Mouse (Mus musculus): ENCODE results near the gene B3gnt2. TPM values are rescaled to one million over a fixed set of nuclear protein-coding genes. Genes with fewer than 3 reads are reported as not detected.

The B3gnt2 gene
- total RNA-seq, 1 experiment, result 25.7 TPM

DNA sequence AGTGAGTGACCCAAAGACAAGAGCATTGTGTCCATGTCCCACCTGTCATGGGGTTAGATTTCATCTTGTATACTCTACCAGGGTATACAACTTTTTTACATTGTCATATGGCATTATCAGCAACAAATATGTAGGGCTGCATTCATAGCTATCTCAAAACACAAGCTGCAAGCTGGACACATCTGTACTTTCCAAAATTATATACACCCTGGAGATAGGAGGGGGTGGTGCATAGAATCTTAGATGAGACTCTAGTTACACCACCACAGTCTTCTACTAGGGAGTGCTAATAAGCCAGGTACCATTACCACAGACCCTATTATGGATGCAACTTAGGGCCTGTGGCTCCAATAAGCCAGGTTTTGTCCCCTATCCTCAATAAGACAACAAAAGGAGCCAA lies 52.7 kb downstream of the B3gnt2 start:
- DNase-seq (ENCODE audit: low read depth, low spot score), result no peak
- Histone ChIP-seq H3K9ac (ENCODE audit: insufficient read depth, low read depth, low read length, poor library complexity, severe bottlenecking) (no peak overlapping the region), H3K36me3 (ENCODE audit: control insufficient read depth, insufficient read depth, low read length, poor library complexity, severe bottlenecking) (no peaks in the 10 kb centered on the region), H3K4me3 (ENCODE audit: insufficient read depth in 1 of 2, low read depth in 1 of 2, low read length in 2 of 2, poor library complexity in 1 of 2, severe bottlenecking in 1 of 2) (no peak overlapping the region), H3K27ac (ENCODE audit: insufficient read depth, low read depth, low read length, poor library complexity, severe bottlenecking) (no peak overlapping the region), H3K4me1 (ENCODE audit: control insufficient read depth in 2 of 2, insufficient read depth in 2 of 2, low read length in 2 of 2, poor library complexity in 1 of 2) (no peaks in the 10 kb centered on the region), H3K9me3 (ENCODE audit: control insufficient read depth, insufficient read depth, low read depth, low read length) (no peaks in the 10 kb centered on the region)
- TF ChIP-seq MAFK (IDR thresholded peaks at IDR 0.05; ENCODE audit: insufficient read depth, low read depth, low read length) (no peak), ZC3H11A (IDR thresholded peaks at IDR 0.05; ENCODE audit: borderline replicate concordance, low read depth, low read length) (no peak), CHD2 (IDR thresholded peaks at IDR 0.05; ENCODE audit: low read depth, low read length) (no peak), ZNF384 (IDR thresholded peaks at IDR 0.05; ENCODE audit: low read depth, low read length) (no peak), HCFC1 (IDR thresholded peaks at IDR 0.05; ENCODE audit: borderline replicate concordance, insufficient read depth, low read length) (no peak)
- in situ Hi-C loops (cut with MboI; ENCODE audit: low sequenced_read_pairs in 2 of 2, unreplicated experiment in 2 of 2), result no loop called here

- in situ Hi-C loops (cut with MboI; ENCODE audit: low sequenced_read_pairs in 2 of 2, unreplicated experiment in 2 of 2), result no loop called here
Measured at GRCm38 (mm10) chr11:22805171-22805570, 55.6 kb downstream of the B3gnt2 start.

GRCm38 (mm10) chr11:22799987-22800424 lies 60.8 kb downstream of the B3gnt2 start:
- Histone ChIP-seq H3K9me3 (ENCODE audit: control insufficient read depth, insufficient read depth, low read depth, low read length) (no peaks in the 10 kb centered on the region), H3K4me3 (ENCODE audit: insufficient read depth in 1 of 2, low read depth in 1 of 2, low read length in 2 of 2, poor library complexity in 1 of 2, severe bottlenecking in 1 of 2) (peak overlapping the region; percentile 30 to 45), H3K27ac (ENCODE audit: insufficient read depth, low read depth, low read length, poor library complexity, severe bottlenecking) (peak overlapping the region; percentile 96), H3K9ac (ENCODE audit: insufficient read depth, low read depth, low read length, poor library complexity, severe bottlenecking) (peak overlapping the region; percentile 73), H3K36me3 (ENCODE audit: control insufficient read depth, insufficient read depth, low read length, poor library complexity, severe bottlenecking) (no peaks in the 10 kb centered on the region), H3K4me1 (ENCODE audit: control insufficient read depth in 2 of 2, insufficient read depth in 2 of 2, low read length in 2 of 2, poor library complexity in 1 of 2) (peaks cover 6 to 14% of the 10 kb centered on the region in 2 experiments)
- DNase-seq (ENCODE audit: low read depth, low spot score), result peak; percentile 87
- TF ChIP-seq HCFC1 (IDR thresholded peaks at IDR 0.05; ENCODE audit: borderline replicate concordance, insufficient read depth, low read length), result 0 out of 2 replicates have a peak, but pooled peaks have one; percentile 15
- TF ChIP-seq ZC3H11A (IDR thresholded peaks at IDR 0.05; ENCODE audit: borderline replicate concordance, low read depth, low read length), result no peak
- in situ Hi-C loops (cut with MboI; ENCODE audit: low sequenced_read_pairs in 2 of 2, unreplicated experiment in 2 of 2), result no loop called here

More at GRCm38 (mm10) chr11:22805171-22805570, 55.6 kb downstream of the B3gnt2 start:
- Histone ChIP-seq H3K4me1 (ENCODE audit: control insufficient read depth in 2 of 2, insufficient read depth in 2 of 2, low read length in 2 of 2, poor library complexity in 1 of 2) (peaks cover 0 to 2% of the 10 kb centered on the region in 2 experiments; a peak in 1 of 4 replicates), H3K9ac (ENCODE audit: insufficient read depth, low read depth, low read length, poor library complexity, severe bottlenecking) (no peak overlapping the region), H3K27ac (ENCODE audit: insufficient read depth, low read depth, low read length, poor library complexity, severe bottlenecking) (no peak overlapping the region), H3K36me3 (ENCODE audit: control insufficient read depth, insufficient read depth, low read length, poor library complexity, severe bottlenecking) (no peaks in the 10 kb centered on the region), H3K4me3 (ENCODE audit: insufficient read depth in 1 of 2, low read depth in 1 of 2, low read length in 2 of 2, poor library complexity in 1 of 2, severe bottlenecking in 1 of 2) (no peak overlapping the region), H3K9me3 (ENCODE audit: control insufficient read depth, insufficient read depth, low read depth, low read length) (no peaks in the 10 kb centered on the region)
- TF ChIP-seq CHD2 (IDR thresholded peaks at IDR 0.05; ENCODE audit: low read depth, low read length) (no peak), MAFK (IDR thresholded peaks at IDR 0.05; ENCODE audit: insufficient read depth, low read depth, low read length) (no peak), ZC3H11A (IDR thresholded peaks at IDR 0.05; ENCODE audit: borderline replicate concordance, low read depth, low read length) (no peak), HCFC1 (IDR thresholded peaks at IDR 0.05; ENCODE audit: borderline replicate concordance, insufficient read depth, low read length) (no peak), ZNF384 (IDR thresholded peaks at IDR 0.05; ENCODE audit: low read depth, low read length) (no peak)
- DNase-seq (ENCODE audit: low read depth, low spot score), result no peak

GRCm38 (mm10) chr11:22798916-22799315 lies 61.8 kb downstream of the B3gnt2 start:
- Histone ChIP-seq H3K9me3 (ENCODE audit: control insufficient read depth, insufficient read depth, low read depth, low read length) (no peaks in the 10 kb centered on the region), H3K36me3 (ENCODE audit: control insufficient read depth, insufficient read depth, low read length, poor library complexity, severe bottlenecking) (no peaks in the 10 kb centered on the region), H3K4me3 (ENCODE audit: insufficient read depth in 1 of 2, low read depth in 1 of 2, low read length in 2 of 2, poor library complexity in 1 of 2, severe bottlenecking in 1 of 2) (no peak overlapping the region), H3K27ac (ENCODE audit: insufficient read depth, low read depth, low read length, poor library complexity, severe bottlenecking) (peak overlapping the region; percentile 96; the same call in 1 of the 2 replicates), H3K4me1 (ENCODE audit: control insufficient read depth in 2 of 2, insufficient read depth in 2 of 2, low read length in 2 of 2, poor library complexity in 1 of 2) (peaks cover 6 to 15% of the 10 kb centered on the region in 2 experiments), H3K9ac (ENCODE audit: insufficient read depth, low read depth, low read length, poor library complexity, severe bottlenecking) (no peak overlapping the region)
- TF ChIP-seq MAFK (IDR thresholded peaks at IDR 0.05; ENCODE audit: insufficient read depth, low read depth, low read length) (no peak), HCFC1 (IDR thresholded peaks at IDR 0.05; ENCODE audit: borderline replicate concordance, insufficient read depth, low read length) (no peak), ZNF384 (IDR thresholded peaks at IDR 0.05; ENCODE audit: low read depth, low read length) (no peak), CHD2 (IDR thresholded peaks at IDR 0.05; ENCODE audit: low read depth, low read length) (no peak), ZC3H11A (IDR thresholded peaks at IDR 0.05; ENCODE audit: borderline replicate concordance, low read depth, low read length) (no peak)
- DNase-seq (ENCODE audit: low read depth, low spot score), result no peak
- in situ Hi-C loops (cut with MboI; ENCODE audit: low sequenced_read_pairs in 2 of 2, unreplicated experiment in 2 of 2), result no loop called here

- Histone ChIP-seq H3K27ac (ENCODE audit: insufficient read depth, low read depth, low read length, poor library complexity, severe bottlenecking) (no peak overlapping the region), H3K4me1 (ENCODE audit: control insufficient read depth in 2 of 2, insufficient read depth in 2 of 2, low read length in 2 of 2, poor library complexity in 1 of 2) (peaks cover 12 to 25% of the 10 kb centered on the region in 2 experiments), H3K9ac (ENCODE audit: insufficient read depth, low read depth, low read length, poor library complexity, severe bottlenecking) (no peak overlapping the region), H3K36me3 (ENCODE audit: control insufficient read depth, insufficient read depth, low read length, poor library complexity, severe bottlenecking) (no peaks in the 10 kb centered on the region), H3K9me3 (ENCODE audit: control insufficient read depth, insufficient read depth, low read depth, low read length) (no peaks in the 10 kb centered on the region), H3K4me3 (ENCODE audit: insufficient read depth in 1 of 2, low read depth in 1 of 2, low read length in 2 of 2, poor library complexity in 1 of 2, severe bottlenecking in 1 of 2) (no peak overlapping the region)
- no peak for TF ChIP-seq ZNF384 (IDR thresholded peaks at IDR 0.05; ENCODE audit: low read depth, low read length)
- TF ChIP-seq ZC3H11A (IDR thresholded peaks at IDR 0.05; ENCODE audit: borderline replicate concordance, low read depth, low read length), result no peak
- TF ChIP-seq MAFK (IDR thresholded peaks at IDR 0.05; ENCODE audit: insufficient read depth, low read depth, low read length), result no peak
- TF ChIP-seq HCFC1 (IDR thresholded peaks at IDR 0.05; ENCODE audit: borderline replicate concordance, insufficient read depth, low read length), result no peak
- no peak for TF ChIP-seq CHD2 (IDR thresholded peaks at IDR 0.05; ENCODE audit: low read depth, low read length)
- in situ Hi-C loops (cut with MboI; ENCODE audit: low sequenced_read_pairs in 2 of 2, unreplicated experiment in 2 of 2), result no loop called here
- DNase-seq (ENCODE audit: low read depth, low spot score), result no peak
Measured at GRCm38 (mm10) chr11:22794734-22795133, 66.0 kb downstream of the B3gnt2 start.
